Mouse (Mus musculus): ENCODE measurements around the gene Rab17. TPM values are rescaled to one million over a fixed set of nuclear protein-coding genes. Genes with fewer than 3 reads are reported as not detected.

Gene Rab17
- polyA plus RNA-seq, 1 experiment from 2014 or later = 1.3 TPM

DNA sequence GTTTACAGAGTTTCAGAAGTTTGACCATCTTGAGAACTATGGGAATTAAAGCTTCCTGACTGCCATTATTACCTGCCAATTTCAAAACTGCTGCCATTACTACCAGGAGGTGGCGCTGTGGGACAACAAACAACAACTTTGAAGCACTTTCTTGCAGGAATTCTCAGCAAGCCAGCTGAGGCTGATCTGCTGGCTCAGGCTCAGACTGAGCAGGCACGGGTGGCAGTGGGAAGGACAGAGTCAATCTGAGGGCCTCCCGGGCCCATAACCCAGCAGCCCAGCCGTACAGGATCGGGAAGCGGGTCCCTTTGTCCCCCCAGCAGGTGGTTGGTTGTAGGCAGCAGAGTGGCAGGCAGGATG lies 40.9 kb downstream of the Rab17 start:
- H3K27me3 ChIP-seq (replicated peaks) = peaks cover 4% of the 10 kb centered on the region; the same call in 1 of the 2 replicates
- no peak overlapping the region for H3K27ac ChIP-seq (ENCODE audit: poor library complexity, severe bottlenecking)
- 4% methylated on average over 6 of the region's 6 CpGs for WGBS
- 0 out of 2 replicates have a peak, but pooled peaks cover 3% of the 10 kb centered on the region for H3K9me3 ChIP-seq (replicated peaks)
- ATAC-seq (ENCODE audit: insufficient number of reproducible peaks, low FRiP score) = no peak; the same call in 1 of the 2 replicates
- H3K4me2 ChIP-seq = peak overlapping the region; percentile 84
- no peak overlapping the region for H3K9ac ChIP-seq
- peak overlapping the region; percentile 41 for H3K4me3 ChIP-seq
- H3K4me1 ChIP-seq (replicated peaks) = peaks cover 20% of the 10 kb centered on the region
- H3K36me3 ChIP-seq = no peaks in the 10 kb centered on the region

DNA sequence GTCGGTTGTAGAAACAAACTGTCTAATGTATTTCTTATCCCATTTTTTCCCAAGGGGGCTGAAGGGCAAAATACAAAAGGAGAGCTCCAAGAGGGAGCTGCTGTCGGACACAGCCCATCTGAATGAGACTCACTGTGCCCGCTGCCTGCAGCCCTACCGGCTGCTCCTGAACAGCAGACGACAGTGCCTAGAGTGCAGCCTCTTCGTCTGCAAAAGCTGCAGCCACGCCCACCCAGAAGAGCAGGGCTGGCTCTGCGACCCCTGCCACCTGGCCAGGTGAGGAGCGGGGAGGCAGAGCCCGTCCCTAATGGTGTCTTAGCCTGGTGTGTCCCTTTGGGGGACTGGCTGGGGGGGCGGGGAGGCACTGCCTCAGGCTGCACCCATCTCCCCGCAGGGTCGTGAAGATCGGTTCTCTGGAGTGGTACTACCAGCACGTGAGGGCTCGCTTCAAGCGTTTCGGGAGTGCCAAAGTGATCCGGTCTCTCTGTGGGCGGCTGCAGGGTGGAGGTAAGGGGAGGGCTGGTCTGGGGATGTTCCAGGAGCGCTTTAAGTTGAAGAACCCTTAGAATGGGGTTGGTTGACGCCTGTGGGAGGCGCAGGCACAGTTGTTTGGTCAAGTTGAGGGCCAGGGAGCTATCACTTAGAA lies 41.4 kb downstream of the Rab17 start:
- Histone ChIP-seq H3K27ac (ENCODE audit: poor library complexity, severe bottlenecking) (no peak overlapping the region), H3K4me3 (peak overlapping the region; percentile 41), H3K9ac (peak overlapping the region; percentile 62), H3K27me3 (replicated peaks) (0 out of 2 replicates have a peak, but pooled peaks cover under 1% of the 10 kb centered on the region), H3K9me3 (replicated peaks) (0 out of 2 replicates have a peak, but pooled peaks cover 3% of the 10 kb centered on the region), H3K4me1 (replicated peaks) (peaks cover 18% of the 10 kb centered on the region), H3K36me3 (no peaks in the 10 kb centered on the region), H3K4me2 (peak overlapping the region; percentile 84)
- peak; percentile 34; the same call in 1 of the 2 replicates for ATAC-seq (ENCODE audit: insufficient number of reproducible peaks, low FRiP score)
- 3% methylated on average over 23 of the region's 23 CpGs for WGBS

DNA sequence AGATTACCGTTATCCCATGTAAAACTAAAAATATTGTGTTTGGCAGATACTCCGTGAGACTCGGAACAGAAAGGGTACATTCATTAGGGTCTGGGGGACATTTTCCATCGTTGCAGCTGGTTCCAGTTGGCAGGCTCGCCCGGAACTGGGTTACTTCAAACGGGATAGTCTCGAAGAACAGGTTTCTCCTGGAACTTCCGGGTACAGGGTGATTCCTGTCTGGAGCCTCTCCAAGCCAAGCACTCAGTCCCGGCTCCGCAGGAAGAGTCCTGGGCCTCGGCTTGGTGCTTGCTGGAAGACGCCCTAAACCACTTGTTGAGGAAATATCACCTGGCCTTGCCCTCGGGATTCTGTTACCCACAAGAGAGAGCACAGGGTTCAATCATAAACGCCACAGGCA lies 42.2 kb downstream of the Rab17 start:
- H3K27me3 ChIP-seq (replicated peaks) = no peaks in the 10 kb centered on the region
- 38% methylated on average over 15 of the region's 15 CpGs for WGBS
- H3K4me2 ChIP-seq = peak overlapping the region; percentile 84
- no peak overlapping the region for H3K9ac ChIP-seq
- no peak overlapping the region for H3K4me3 ChIP-seq
- H3K9me3 ChIP-seq (replicated peaks) = 0 out of 2 replicates have a peak, but pooled peaks cover 3% of the 10 kb centered on the region
- H3K36me3 ChIP-seq = no peaks in the 10 kb centered on the region
- ATAC-seq (ENCODE audit: insufficient number of reproducible peaks, low FRiP score) = no peak
- H3K4me1 ChIP-seq (replicated peaks) = peaks cover 12% of the 10 kb centered on the region
- no peak overlapping the region for H3K27ac ChIP-seq (ENCODE audit: poor library complexity, severe bottlenecking)

DNA sequence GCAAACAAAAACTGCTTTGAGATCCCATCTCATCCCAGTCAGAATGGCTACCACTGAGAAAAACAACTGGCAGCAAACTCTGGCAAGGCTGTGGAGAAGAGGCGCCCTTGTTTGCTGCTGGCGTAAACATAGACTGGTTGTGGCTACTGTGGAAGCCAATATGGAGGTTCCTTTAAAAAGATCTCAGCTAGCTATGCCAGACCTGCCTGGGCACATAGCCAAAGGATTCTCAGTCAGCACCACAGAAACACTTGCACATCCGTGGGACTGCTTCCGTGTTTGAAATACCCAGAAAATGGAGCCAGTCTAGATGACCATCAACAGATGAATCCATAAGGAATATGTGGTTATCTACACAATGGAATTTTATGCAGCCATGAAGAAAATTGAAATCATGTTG lies 43.4 kb downstream of the Rab17 start:
- Histone ChIP-seq H3K27me3 (replicated peaks) (no peaks in the 10 kb centered on the region), H3K4me2 (no peak overlapping the region), H3K27ac (ENCODE audit: poor library complexity, severe bottlenecking) (no peak overlapping the region), H3K9me3 (replicated peaks) (0 out of 2 replicates have a peak, but pooled peaks cover 3% of the 10 kb centered on the region), H3K4me1 (replicated peaks) (peaks cover 12% of the 10 kb centered on the region), H3K4me3 (no peak overlapping the region), H3K36me3 (no peaks in the 10 kb centered on the region), H3K9ac (no peak overlapping the region)
- 74% methylated on average over 4 of the region's 4 CpGs for WGBS
- ATAC-seq (ENCODE audit: insufficient number of reproducible peaks, low FRiP score) = no peak

DNA sequence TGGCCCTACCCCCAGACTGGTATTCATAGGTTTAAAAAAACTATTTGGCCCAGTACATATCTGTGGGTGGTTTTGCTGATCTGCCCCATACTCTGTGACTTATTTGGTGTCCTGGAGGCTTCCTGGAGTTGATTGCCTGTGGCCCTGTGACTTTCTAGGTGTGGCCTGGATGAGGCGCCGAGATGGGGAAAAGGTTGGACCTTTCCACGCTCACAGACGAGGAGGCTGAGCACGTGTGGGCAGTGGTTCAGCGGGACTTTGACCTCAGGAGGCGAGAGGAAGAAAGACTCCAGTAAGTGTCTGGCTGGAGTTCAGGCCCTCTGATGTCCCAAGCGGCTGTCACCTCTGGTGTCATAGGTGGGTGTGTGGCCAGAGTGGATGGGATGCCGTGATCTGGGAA lies 47.8 kb downstream of the Rab17 start:
- H3K36me3 ChIP-seq = no peaks in the 10 kb centered on the region
- 85% methylated on average over 9 of the region's 9 CpGs for WGBS
- H3K9me3 ChIP-seq (replicated peaks) = peaks cover 15% of the 10 kb centered on the region
- no peak overlapping the region for H3K27ac ChIP-seq (ENCODE audit: poor library complexity, severe bottlenecking)
- H3K9ac ChIP-seq = no peak overlapping the region
- no peak overlapping the region for H3K4me3 ChIP-seq
- no peak overlapping the region for H3K4me2 ChIP-seq
- ATAC-seq (ENCODE audit: insufficient number of reproducible peaks, low FRiP score) = no peak
- no peaks in the 10 kb centered on the region for H3K27me3 ChIP-seq (replicated peaks)
- H3K4me1 ChIP-seq (replicated peaks) = peaks cover 16% of the 10 kb centered on the region

DNA sequence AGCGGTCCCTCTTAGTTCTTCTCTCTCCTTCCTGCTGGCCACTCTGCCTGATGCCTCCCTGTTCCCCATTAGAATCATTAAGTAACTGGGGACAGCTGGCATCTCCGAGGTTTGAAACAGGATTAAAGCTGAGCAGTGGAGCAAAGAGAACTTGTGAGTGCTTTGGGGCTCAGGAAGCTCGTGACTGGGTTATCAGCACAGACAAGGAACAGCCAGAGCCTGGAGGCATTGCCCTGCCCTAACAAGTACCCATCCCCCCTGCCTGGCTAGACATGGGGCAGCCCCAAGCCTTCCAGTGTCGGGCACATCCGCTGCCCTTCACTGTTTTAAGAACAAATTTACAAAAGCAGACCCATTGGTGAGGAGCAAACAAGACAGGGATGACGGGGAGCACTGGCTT lies 52.0 kb downstream of the Rab17 start:
- Histone ChIP-seq H3K4me1 (replicated peaks) (peaks cover 24% of the 10 kb centered on the region), H3K9ac (no peak overlapping the region), H3K27me3 (replicated peaks) (peaks cover 6% of the 10 kb centered on the region; the same call in 1 of the 2 replicates), H3K4me2 (0 out of 2 replicates have a peak overlapping the region, but pooled peaks have one; percentile 21), H3K27ac (ENCODE audit: poor library complexity, severe bottlenecking) (no peak overlapping the region), H3K4me3 (no peak overlapping the region), H3K36me3 (no peaks in the 10 kb centered on the region), H3K9me3 (replicated peaks) (peaks cover 11% of the 10 kb centered on the region)
- WGBS = 40% methylated on average over 6 of the region's 6 CpGs
- ATAC-seq (ENCODE audit: insufficient number of reproducible peaks, low FRiP score) = no peak

DNA sequence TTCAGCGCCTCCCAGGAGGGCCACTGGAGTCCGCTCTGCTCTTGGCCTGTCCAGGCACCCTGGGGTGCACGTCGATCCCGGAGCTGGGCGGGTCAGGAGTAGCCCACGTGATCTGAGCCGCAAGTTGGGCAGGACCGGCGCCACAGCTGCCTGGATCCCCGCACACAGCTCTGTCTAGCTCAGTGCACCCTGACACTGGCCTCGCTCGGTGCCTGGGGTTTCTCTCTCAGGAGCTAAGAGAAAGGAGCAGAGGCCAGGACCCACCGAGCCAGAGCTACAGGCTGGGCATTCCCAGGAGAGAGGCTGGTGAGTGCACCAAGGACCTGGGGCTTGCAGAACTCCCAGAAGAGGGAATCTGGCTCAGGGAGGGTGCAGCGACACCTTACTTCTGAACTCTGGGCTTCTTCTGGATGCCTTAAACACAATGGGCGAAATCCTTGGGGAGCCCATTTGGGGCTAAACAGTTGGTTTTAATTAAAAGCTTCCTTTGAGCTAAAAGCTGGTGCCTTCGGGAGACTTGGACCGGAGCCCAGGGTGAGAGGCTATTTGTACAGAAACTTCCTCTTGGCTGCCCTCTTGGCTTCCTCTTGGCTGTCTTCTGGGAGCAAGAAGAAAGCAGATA lies 54.4 kb downstream of the Rab17 start, which contains the start of gene Mlph:
Gene Mlph, plus strand, starts transcription at position 138 of the 622 bp plus-strand sequence.
- Histone ChIP-seq H3K9ac (peak within 1 kb of the TSS; percentile 24), H3K4me1 (replicated peaks) (peaks cover 24% of the 10 kb centered on the region), H3K36me3 (no peaks in the 10 kb centered on the region), H3K4me3 (peak within 1 kb of the TSS; percentile 28), H3K27me3 (replicated peaks) (peaks cover 7% of the 10 kb centered on the region; the same call in 1 of the 2 replicates), H3K27ac (ENCODE audit: poor library complexity, severe bottlenecking) (no peak within 1 kb of the TSS), H3K4me2 (peak within 1 kb of the TSS; percentile 61), H3K9me3 (replicated peaks) (peaks cover 9% of the 10 kb centered on the region)
- 13% methylated on average over 18 of the region's 18 CpGs for WGBS
- ATAC-seq (ENCODE audit: insufficient number of reproducible peaks, low FRiP score) = peak; percentile 68

DNA sequence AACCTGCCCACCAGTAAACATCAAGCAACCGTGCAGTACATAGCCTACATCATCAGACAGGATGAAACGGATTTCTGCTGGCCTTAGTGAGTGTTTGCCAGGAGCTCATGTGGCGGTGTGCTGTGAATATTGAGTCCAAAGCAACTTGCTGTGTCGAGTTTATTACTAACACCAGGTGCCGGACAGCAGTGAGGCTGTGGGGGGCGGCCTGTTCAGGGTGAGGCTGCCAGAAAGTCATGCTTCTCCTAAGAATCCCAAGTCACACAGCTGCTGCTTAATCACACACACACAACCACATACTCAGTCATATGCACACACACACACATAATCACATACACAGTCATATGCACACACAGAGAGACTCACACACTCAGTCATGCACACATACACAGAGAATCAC lies 56.2 kb downstream of the Rab17 start:
- peaks cover 35% of the 10 kb centered on the region for H3K4me1 ChIP-seq (replicated peaks)
- peaks cover 8% of the 10 kb centered on the region; the same call in 1 of the 2 replicates for H3K27me3 ChIP-seq (replicated peaks)
- H3K27ac ChIP-seq (ENCODE audit: poor library complexity, severe bottlenecking) = no peak overlapping the region
- H3K36me3 ChIP-seq = no peaks in the 10 kb centered on the region
- no peak overlapping the region for H3K4me3 ChIP-seq
- WGBS = 76% methylated on average over 6 of the region's 6 CpGs
- no peaks in the 10 kb centered on the region for H3K9me3 ChIP-seq (replicated peaks)
- no peak for ATAC-seq (ENCODE audit: insufficient number of reproducible peaks, low FRiP score)
- no peak overlapping the region for H3K4me2 ChIP-seq
- no peak overlapping the region for H3K9ac ChIP-seq

DNA sequence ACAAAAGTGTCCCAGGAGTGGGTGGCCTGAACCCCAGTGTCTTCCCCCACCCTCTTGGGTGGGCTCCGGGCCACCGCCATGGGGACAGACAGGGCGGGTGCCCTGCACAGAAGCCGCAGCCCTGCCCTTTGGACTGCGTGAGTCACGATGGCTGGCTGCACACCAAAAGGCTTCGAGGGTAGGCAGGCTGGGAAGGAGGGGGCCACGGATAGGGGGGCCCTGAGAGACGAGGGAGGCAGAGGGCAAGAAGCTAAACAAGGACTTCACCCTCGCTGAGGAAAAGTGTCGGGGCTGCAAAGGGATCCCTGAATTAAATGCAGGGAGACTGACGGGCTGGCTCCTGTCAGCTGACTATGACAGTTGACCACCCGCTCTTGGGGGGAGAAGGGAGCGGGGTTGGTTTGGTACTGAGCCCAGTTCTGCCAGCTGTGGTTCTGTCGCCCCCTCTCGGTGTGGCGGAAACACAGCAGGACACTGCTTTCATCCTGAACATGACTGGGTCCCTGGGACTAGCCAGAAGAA lies 59.8 kb downstream of the Rab17 start:
- Histone ChIP-seq H3K4me3 (no peak overlapping the region), H3K4me1 (replicated peaks) (peaks cover 15% of the 10 kb centered on the region), H3K9me3 (replicated peaks) (no peaks in the 10 kb centered on the region), H3K27me3 (replicated peaks) (peaks cover 18% of the 10 kb centered on the region), H3K27ac (ENCODE audit: poor library complexity, severe bottlenecking) (no peak overlapping the region), H3K9ac (no peak overlapping the region), H3K36me3 (no peaks in the 10 kb centered on the region), H3K4me2 (peak overlapping the region; percentile 38)
- ATAC-seq (ENCODE audit: insufficient number of reproducible peaks, low FRiP score) = no peak
- WGBS = 37% methylated on average over 17 of the region's 17 CpGs

DNA sequence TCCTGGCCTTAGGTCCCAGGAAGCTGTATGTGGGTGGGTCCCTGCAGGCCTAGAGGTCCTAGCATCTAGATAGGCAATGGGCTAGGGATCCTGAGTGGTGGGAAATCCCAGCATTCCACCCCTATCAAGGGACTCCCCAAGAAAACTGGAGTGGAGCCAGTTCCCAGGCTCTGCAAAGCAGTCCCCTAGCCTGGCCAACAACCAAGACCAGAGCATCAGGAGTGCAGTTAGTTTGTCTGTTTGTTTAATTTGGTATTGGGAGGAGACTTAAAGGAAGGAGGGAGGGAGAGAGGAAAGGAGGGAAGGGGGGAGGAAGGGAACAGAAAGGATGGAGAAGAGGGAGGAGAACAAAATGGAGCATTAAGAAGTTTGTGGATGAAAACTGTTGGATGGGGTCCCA lies 60.3 kb downstream of the Rab17 start:
- H3K4me2 ChIP-seq = 0 out of 2 replicates have a peak overlapping the region, but pooled peaks have one; percentile 38
- H3K9ac ChIP-seq = no peak overlapping the region
- H3K27ac ChIP-seq (ENCODE audit: poor library complexity, severe bottlenecking) = no peak overlapping the region
- peak; percentile 46; the same call in 1 of the 2 replicates for ATAC-seq (ENCODE audit: insufficient number of reproducible peaks, low FRiP score)
- no peak overlapping the region for H3K4me3 ChIP-seq
- no peaks in the 10 kb centered on the region for H3K36me3 ChIP-seq
- no peaks in the 10 kb centered on the region for H3K9me3 ChIP-seq (replicated peaks)
- peaks cover 18% of the 10 kb centered on the region for H3K27me3 ChIP-seq (replicated peaks)
- H3K4me1 ChIP-seq (replicated peaks) = peaks cover 13% of the 10 kb centered on the region

Measured in heart, embryonic 12.5 days (tissue).